Mouse (Mus musculus) mammary gland, adult 2 months (tissue): Measurements from ENCODE around the gene Cdk13. TPM values are rescaled to one million over a fixed set of nuclear protein-coding genes. Genes with fewer than 3 reads are reported as not detected.

ENCODE experiments used
- polyA plus RNA-seq: library from polyadenylated mRNA; depleted of rRNA; stranded (reverse); fragments of >200 nt; gene quantifications from 2 replicates; pipeline ENCODE4 v1.2.3, GENCODE M21; 2012; ENCODE audit warnings: low replicate concordance; rRNA removed

Cdk13 gene
- polyA plus RNA-seq, result 30.7 and 99.7 TPM in 2 replicates

DNA sequence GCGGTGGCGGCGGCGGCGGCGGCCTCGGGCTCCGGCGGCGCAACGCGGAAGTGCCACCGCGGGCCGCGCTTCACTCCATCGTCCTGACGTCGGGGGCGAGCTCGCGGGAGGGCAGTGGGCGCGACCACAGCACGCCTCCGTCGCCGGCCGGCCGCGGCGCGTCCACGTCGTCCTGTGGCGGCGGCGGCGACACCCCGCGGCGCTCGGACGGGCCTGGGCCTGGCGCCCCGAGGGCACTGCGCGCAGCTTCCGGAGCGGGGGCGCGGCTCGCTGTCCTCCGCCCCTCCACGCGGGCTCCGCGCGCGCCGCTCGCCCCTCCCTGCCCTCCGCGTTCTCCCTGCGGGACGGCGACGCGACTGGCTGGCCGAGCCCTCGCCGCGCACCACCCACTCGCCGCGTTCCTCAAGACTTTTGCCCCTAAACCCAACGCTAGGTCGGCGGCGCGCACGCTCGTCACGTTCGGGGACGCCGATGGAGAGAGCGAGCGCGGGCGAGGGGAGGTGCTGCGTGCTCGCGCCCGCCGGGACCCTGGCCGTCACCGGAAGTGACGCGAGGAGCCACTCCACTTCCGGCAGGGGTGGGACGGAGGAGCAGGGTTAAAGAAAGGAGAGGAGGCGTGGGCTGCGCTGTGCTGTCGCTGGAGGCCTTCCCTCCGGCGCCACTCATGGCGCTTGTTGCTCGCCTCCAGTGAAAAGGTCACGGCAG, at the start of gene Cdk13:
Gene Cdk13 (minus strand): TSS at position 189 of the 705 bp plus-strand sequence.

GRCm38 (mm10) chr13:17694911-17695699, 109.8 kb downstream of the Cdk13 start, which contains the start of the genes Mplkip and Sugct:
Gene Mplkip (plus strand): TSS chr13:17695192.
Gene Sugct (minus strand): TSS chr13:17695553.

Other genes with a start within 250 kb of the Cdk13 start
- 5.9 and 18.2 TPM in 2 replicates for gene Mplkip, start 109.9 kb downstream of the Cdk13 start, polyA plus RNA-seq
- gene Sugct, start 109.5 kb downstream of the Cdk13 start, polyA plus RNA-seq, result 0.84 and 2.8 TPM in 2 replicates
- 11.6 and 17.1 TPM in 2 replicates for gene Rala, start 139.1 kb upstream of the Cdk13 start, polyA plus RNA-seq
- gene Yae1d1, start 188.3 kb upstream of the Cdk13 start, polyA plus RNA-seq, result 3.0 and 9.2 TPM in 2 replicates